Mouse (Mus musculus) hematopoietic stem cell, adult 5-6 weeks (primary cell): ENCODE measurements around the gene Defa28. TPM values are rescaled to one million over a fixed set of nuclear protein-coding genes. Genes with fewer than 3 reads are reported as not detected.
"Not testable (repeated sequence)": the region's sequence is repeated elsewhere in the genome, so short reads cannot be mapped to it uniquely, and the experiment has no call there.

Source experiments
- ATAC-seq, 2 experiments: fragments of 125-278 bp in 1 of 2; replicated peaks in 1 of 2; 2 replicates each; pipeline ENCODE4 v1.8.0; 2016 to 2017; ENCODE audit warnings: inconsistent platforms in 2 of 2, mild to moderate bottlenecking in 2 of 2, moderate number of reproducible peaks in 2 of 2, low read depth in 1 of 2, moderate TSS enrichment in 1 of 2; ENCODE audit not compliant: low FRiP score in 2 of 2, poor library complexity in 2 of 2, severe bottlenecking in 2 of 2, insufficient read depth in 1 of 2, low TSS enrichment in 1 of 2
- total RNA-seq: library from RNA; stranded (forward); fragments of 172-1452, 232-1000 nt; gene quantifications from 2 replicates; pipeline ENCODE4 v1.2.3, GENCODE M21; 2017

Gene Defa28
- total RNA-seq: not detected in 2 replicates

DNA sequence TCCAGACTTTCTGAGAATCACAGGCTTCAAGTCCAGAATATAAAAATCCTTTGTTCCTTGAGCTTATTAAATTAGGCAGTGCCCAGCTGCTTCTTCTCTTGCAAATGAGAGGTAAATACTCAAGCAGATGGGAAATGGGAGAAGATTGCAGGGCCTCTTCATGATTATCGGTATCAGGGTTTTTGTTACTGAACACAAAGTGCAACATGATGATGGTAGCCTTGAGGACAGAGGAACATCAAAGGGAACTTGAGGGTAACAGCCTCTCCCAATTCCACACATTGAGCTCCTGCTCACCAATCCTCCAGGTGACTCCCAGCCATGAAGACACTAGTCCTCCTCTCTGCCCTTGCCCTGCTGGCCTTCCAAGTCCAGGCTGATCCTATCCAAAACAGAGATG lies at the start of gene Defa28:
Defa28 (plus strand) TSS at position 301 of the 400 bp plus-strand sequence.
- not testable (repeated sequence) for ATAC-seq

DNA sequence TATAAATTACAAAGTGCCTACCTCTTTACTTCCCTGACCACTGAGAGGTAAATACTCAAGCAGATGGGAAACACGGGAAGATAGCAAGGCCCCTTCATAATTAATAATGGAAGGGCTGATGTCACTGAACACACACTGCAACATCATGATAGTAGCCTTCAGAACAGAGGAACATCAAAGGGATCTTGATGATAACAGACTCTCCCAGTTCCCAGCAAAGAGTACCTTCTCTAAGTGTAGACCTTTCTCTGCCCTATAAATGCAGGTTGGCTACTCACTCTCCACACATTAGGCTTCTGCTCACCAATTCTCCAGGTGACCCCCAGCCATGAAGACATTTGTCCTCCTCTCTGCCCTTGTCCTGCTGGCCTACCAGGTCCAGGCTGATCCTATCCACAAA lies 17.7 kb upstream of the Defa28 start, which contains the start of gene Defa37:
Defa37 (plus strand) TSS at position 301 of the 400 bp plus-strand sequence.
- not testable (repeated sequence) for ATAC-seq

DNA sequence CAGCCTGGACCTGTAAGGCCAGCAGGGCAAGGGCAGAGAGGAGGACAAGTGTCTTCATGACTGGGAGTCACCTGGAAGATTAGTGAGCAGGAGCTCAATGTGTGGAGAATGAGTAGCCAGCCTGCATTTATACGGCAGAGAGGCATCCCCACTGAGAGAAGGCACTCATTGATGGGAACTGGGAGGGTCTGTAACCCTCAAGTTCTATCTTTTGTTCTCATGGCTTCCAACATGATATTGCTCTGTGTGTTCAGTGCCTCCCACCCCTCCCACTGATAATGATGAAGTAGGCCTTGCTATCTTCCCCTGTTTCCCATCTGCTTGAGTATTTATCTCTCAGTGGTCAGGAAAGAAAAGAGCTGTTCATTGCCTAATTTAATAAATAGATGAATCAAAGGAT lies 11.6 kb downstream of the Defa28 start, which contains the start of gene Gm7861:
Gm7861 (minus strand) TSS at position 101 of the 400 bp plus-strand sequence.
- not testable (repeated sequence) for ATAC-seq

DNA sequence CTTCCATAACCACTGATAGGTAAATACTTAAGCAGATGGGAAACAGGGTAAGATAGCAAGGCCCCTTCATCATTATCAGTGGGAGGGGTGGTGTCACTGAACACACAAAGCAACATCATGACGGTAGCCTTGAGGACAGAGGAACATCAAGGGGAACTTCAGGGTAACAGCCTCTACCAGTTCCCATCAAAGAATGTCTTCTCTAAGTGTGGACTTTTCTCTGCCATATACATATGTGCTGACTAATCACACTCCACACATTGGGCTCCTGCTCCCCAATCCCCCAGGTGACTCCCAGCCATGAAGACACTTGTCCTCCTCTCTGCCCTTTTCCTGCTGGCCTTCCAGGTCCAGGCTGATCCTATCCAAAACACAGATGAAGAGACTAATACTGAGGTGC lies 35.1 kb downstream of the Defa28 start, which contains the start of gene Defa26:
Defa26 (plus strand) TSS at position 301 of the 400 bp plus-strand sequence.
- not testable (repeated sequence) for ATAC-seq

Other genes starting within 250 kb of the Defa28 start
- not detected in 2 replicates for gene Defa2, start 204.5 kb upstream of the Defa28 start, total RNA-seq
- not detected in 2 replicates for gene Defa33, start 191.2 kb upstream of the Defa28 start, total RNA-seq
- gene Defa36, start 155.6 kb upstream of the Defa28 start, total RNA-seq: not detected in 2 replicates
- gene Gm7849, start 126.4 kb upstream of the Defa28 start, total RNA-seq: not detected in 2 replicates
- gene Defa20, start 73.7 kb upstream of the Defa28 start, total RNA-seq: not detected in 2 replicates
- gene Defa32, start 54.0 kb upstream of the Defa28 start, total RNA-seq: not detected in 2 replicates
- not detected in 2 replicates for gene Defa37, start 17.6 kb upstream of the Defa28 start, total RNA-seq
- not detected in 2 replicates for gene Gm7861, start 11.5 kb downstream of the Defa28 start, total RNA-seq
- gene Defa26, start 35.2 kb downstream of the Defa28 start, total RNA-seq: not detected in 2 replicates
- not detected in 2 replicates for gene Defa17, start 72.8 kb downstream of the Defa28 start, total RNA-seq
- gene Defa34, start 82.8 kb downstream of the Defa28 start, total RNA-seq: not detected in 2 replicates
- gene AY761184, start 120.6 kb downstream of the Defa28 start, total RNA-seq: not detected in 2 replicates
- gene Defa24, start 151.5 kb downstream of the Defa28 start, total RNA-seq: not detected in 2 replicates
- not detected in 2 replicates for gene Defb50, start 240.5 kb downstream of the Defa28 start, total RNA-seq